Mouse (Mus musculus) spleen, adult 2 months (tissue): ENCODE data around the gene Notch4. TPM values are rescaled to one million over a fixed set of nuclear protein-coding genes. Genes with fewer than 3 reads are reported as not detected.

Source experiments
- DNase-seq, 2 experiments: peaks; one replicate each; pipeline versions ENCODE4 v3.0.0 to v3.0.0-alpha.2; 2012 to 2021; ENCODE audit warnings: low spot score in 2 of 2, low read depth in 1 of 2
- H3K27ac ChIP-seq: fragments of 200-500 bp; 2 replicates; pipeline ENCODE4 v1.5.1; 2012; ENCODE audit warnings: low read length, inconsistent platforms; ENCODE audit not compliant: insufficient read depth
- H3K27me3 ChIP-seq: fragments of 200-500 bp; 2 replicates; pipeline ENCODE4 v1.6.1; 2012; ENCODE audit warnings: mild to moderate bottlenecking, moderate library complexity, low read length, inconsistent platforms; ENCODE audit not compliant: control insufficient read depth, insufficient read depth
- H3K36me3 ChIP-seq: fragments of 200-500 bp; 2 replicates; pipeline ENCODE4 v1.6.1; 2012; ENCODE audit warnings: mild to moderate bottlenecking, low read length, inconsistent platforms; ENCODE audit not compliant: control insufficient read depth, insufficient read depth
- H3K4me1 ChIP-seq: fragments of 200-500 bp; 2 replicates; pipeline ENCODE4 v1.6.1; 2011; ENCODE audit warnings: inconsistent platforms; ENCODE audit not compliant: control insufficient read depth, insufficient read depth, insufficient read length
- H3K4me3 ChIP-seq: fragments of 200-500 bp; 2 replicates; pipeline ENCODE4 v1.5.1; 2011; ENCODE audit warnings: mild to moderate bottlenecking, inconsistent platforms; ENCODE audit not compliant: insufficient read depth, insufficient read length; ENCODE audit errors: extremely low read depth
- CTCF ChIP-seq: fragments of 200-500 bp; IDR thresholded peaks from 2 replicates; pipeline ENCODE4 v1.5.1; 2011; ENCODE audit warnings: mild to moderate bottlenecking, inconsistent platforms; ENCODE audit not compliant: insufficient read depth, insufficient read length, insufficient replicate concordance; ENCODE audit errors: extremely low read depth
- POLR2A ChIP-seq: fragments of 200-500 bp; IDR thresholded peaks from 2 replicates; pipeline ENCODE4 v1.6.1; 2011; ENCODE audit warnings: low read depth, low read length, inconsistent platforms
- WGBS: fragments of 180-500 bp; shearing (Covaris S2); methylation state at CpG from one replicate; pipeline ENCODE4 v1.1.7; 2018; 5-methylcytosine and 5-hydroxymethylcytosine counted together
- polyA plus RNA-seq: library from polyadenylated mRNA; depleted of rRNA; stranded (reverse); fragments of >200 nt; gene quantifications from 2 replicates; pipeline ENCODE4 v1.2.3, GENCODE M21; 2012

The Notch4 gene
- polyA plus RNA-seq, 1 experiment = 9.6 TPM

- Histone ChIP-seq H3K27me3 (no peaks in the 10 kb centered on the region), H3K4me3 (no peak overlapping the region), H3K36me3 (no peaks in the 10 kb centered on the region), H3K4me1 (peaks cover 2% of the 10 kb centered on the region; the same call in 1 of the 2 replicates), H3K27ac (no peak overlapping the region)
- DNase-seq = no peak
- WGBS = 86% methylated on average over 7 of the region's 7 CpGs
- no peak for TF ChIP-seq POLR2A
- TF ChIP-seq CTCF = no peak
Observed at GRCm38 (mm10) chr17:34559116-34559515, 5.0 kb upstream of the Notch4 start.

DNA sequence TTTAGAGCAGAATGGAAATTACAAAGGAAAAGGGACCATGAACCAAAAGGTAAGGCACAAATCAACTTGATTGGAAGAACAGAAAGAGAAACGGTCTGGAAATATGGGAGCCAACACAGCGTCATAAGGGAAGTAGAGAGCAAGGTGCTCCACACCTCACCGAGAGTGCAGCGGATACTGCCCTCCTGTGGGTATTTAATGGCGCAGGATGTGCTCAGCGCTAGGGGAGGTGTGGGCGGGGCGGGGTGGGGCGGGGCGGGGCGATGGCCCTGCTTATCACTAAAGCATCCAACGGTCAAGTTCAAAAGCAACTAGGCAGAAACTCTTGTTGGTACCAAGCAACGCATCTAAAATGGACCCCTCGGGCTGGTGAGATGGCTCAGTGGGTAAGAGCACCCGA lies 4.2 kb upstream of the Notch4 start:
- Histone ChIP-seq H3K4me3 (no peak overlapping the region), H3K36me3 (no peaks in the 10 kb centered on the region), H3K27me3 (no peaks in the 10 kb centered on the region), H3K4me1 (peaks cover 2% of the 10 kb centered on the region; the same call in 1 of the 2 replicates), H3K27ac (no peak overlapping the region)
- TF ChIP-seq POLR2A = no peak
- no peak for TF ChIP-seq CTCF
- WGBS = 53% methylated on average over 15 of the region's 15 CpGs
- DNase-seq = peak; percentile 24 to 26

GRCm38 (mm10) chr17:34560438-34560837 lies 3.6 kb upstream of the Notch4 start:
- Histone ChIP-seq H3K4me1 (peaks cover 2% of the 10 kb centered on the region; the same call in 1 of the 2 replicates), H3K27me3 (no peaks in the 10 kb centered on the region), H3K36me3 (no peaks in the 10 kb centered on the region), H3K27ac (no peak overlapping the region), H3K4me3 (no peak overlapping the region)
- DNase-seq = no peak
- WGBS = 88% methylated on average over 6 of the region's 6 CpGs
- TF ChIP-seq POLR2A = no peak
- no peak for TF ChIP-seq CTCF

DNA sequence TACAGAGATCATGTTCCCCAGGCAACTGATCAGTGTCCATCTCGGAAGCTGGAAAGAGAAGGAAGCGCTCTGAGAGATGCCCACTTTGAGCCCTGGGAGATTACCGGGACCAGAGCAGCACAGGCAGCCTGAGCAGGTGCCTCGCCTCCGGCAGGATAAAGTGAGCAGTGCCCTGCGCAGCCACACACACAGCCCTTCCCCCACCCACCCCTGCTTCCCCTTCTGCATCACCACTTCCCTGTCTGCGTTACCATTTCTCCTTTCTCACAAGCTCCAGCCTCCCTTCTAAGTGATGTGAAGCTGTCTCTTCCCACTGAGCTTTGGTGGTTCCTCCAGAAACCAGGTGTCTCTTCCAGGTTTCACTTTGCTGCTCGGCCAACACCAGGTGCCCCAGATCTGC lies 2.9 kb upstream of the Notch4 start:
- peak; percentile 48 to 50 for DNase-seq
- TF ChIP-seq CTCF = no peak
- no peak for TF ChIP-seq POLR2A
- Histone ChIP-seq H3K4me3 (peak overlapping the region; percentile 52), H3K36me3 (no peaks in the 10 kb centered on the region), H3K27ac (peak overlapping the region; percentile 66), H3K27me3 (no peaks in the 10 kb centered on the region), H3K4me1 (peaks cover 2% of the 10 kb centered on the region; the same call in 1 of the 2 replicates)
- 7% methylated on average over 8 of the region's 8 CpGs for whole genome bisulfite sequencing

DNA sequence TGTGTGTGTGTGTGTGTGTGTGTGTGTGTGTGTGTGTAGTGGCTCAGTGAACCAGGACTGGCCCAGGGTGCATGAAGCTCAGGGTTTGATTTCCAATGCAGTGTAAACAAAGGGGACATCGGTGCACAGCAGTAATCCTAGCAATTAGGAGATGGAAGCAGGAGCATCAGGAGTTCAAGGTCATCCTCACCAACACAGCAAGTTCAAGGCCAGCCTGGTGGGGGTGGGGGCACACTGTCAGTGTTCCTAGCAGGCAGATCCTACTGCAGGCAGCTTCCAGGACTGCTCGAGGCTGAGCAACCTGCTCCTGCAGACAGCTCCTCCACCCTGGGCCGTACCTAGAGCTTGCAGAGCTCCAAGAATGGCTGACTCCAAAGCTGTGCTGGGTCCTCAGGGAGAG lies 1.5 kb upstream of the Notch4 start:
- WGBS = 87% methylated on average over 3 of the region's 3 CpGs
- no peak for TF ChIP-seq POLR2A
- no peak for TF ChIP-seq CTCF
- no peaks in the 10 kb centered on the region for H3K27me3 ChIP-seq

GRCm38 (mm10) chr17:34563354-34563753 lies 714 bp upstream of the Notch4 start:
- peaks cover 2% of the 10 kb centered on the region; the same call in 1 of the 2 replicates for H3K4me1 ChIP-seq
- no peak overlapping the region for H3K4me3 ChIP-seq
- 88% methylated on average over 11 of the region's 11 CpGs for WGBS
- H3K36me3 ChIP-seq = no peaks in the 10 kb centered on the region
- no peak for TF ChIP-seq POLR2A
- no peak for TF ChIP-seq CTCF
- no peak for DNase-seq
- no peak overlapping the region for H3K27ac ChIP-seq
- no peaks in the 10 kb centered on the region for H3K27me3 ChIP-seq

More for the DNA sequence above, 1.5 kb upstream of the Notch4 start:
- Histone ChIP-seq H3K36me3 (no peaks in the 10 kb centered on the region), H3K27ac (no peak overlapping the region), H3K4me3 (no peak overlapping the region), H3K4me1 (peaks cover 2% of the 10 kb centered on the region; the same call in 1 of the 2 replicates)
- no peak for DNase-seq

DNA sequence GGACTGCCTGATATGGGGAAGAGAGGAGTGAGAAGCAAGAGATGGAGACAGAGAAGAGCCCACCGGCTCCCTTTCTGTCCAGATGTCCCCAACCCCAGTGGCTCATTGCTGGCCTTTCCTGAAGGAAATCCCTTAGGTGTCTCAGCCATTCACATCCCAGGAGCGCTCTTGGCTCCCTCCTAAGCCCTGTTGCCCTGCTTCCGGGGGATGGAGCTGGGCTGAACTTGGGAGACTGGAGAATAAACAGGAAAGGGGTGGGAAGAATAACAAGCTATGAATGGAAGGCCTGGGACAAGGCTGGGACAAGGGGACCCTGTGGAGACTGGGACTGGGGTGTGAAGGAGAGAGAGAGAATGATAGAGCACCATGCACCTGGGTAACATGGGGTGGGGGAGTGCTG lies 728 bp downstream of the Notch4 start:
- no peak overlapping the region for H3K27ac ChIP-seq
- WGBS = 84% methylated on average over 3 of the region's 3 CpGs
- H3K27me3 ChIP-seq = no peaks in the 10 kb centered on the region
- DNase-seq = no peak
- H3K36me3 ChIP-seq = no peaks in the 10 kb centered on the region
- TF ChIP-seq POLR2A (no peak), CTCF (no peak)
- peaks cover 2% of the 10 kb centered on the region; the same call in 1 of the 2 replicates for H3K4me1 ChIP-seq
- H3K4me3 ChIP-seq = no peak overlapping the region
